Comparison of ENCODE assay signal across 25 mouse cellular contexts in genomic region chr2:180764986-180765385, GRCm38 (mm10). TPM values are rescaled to one million over a fixed set of nuclear protein-coding genes. Genes with fewer than 3 reads are reported as not detected.
DNase-seq lines count a peak whose midpoint lies in the region; ATAC-seq and TF ChIP-seq lines count a peak whose summit lies in the region.
"Had no signal": no experiment of that assay in that cellular context is flagged by ENCODE, and none has a peak within 500 bp of the region (broad histone marks: within the 10 kb centered on the region; RNA-seq: fewer than 3 reads in every experiment).

No protein-coding gene starts in this region.

- peak; percentile 21 for DNase-seq in cerebellum, adult 9-11 months
- DNase-seq in gastrocnemius, adult 8-10 months (ENCODE audit: low spot score in 2 of 2) = peak; percentile 32 to 44
- no peak for DNase-seq in gastrocnemius, postnatal 4 days (ENCODE audit: low spot score in 2 of 2)
- DNase-seq in brain, adult 2 months (ENCODE audit: low read depth, low spot score) = peak; percentile 17
- DNase-seq in hindbrain, postnatal 0 days (ENCODE audit: low spot score) = peak; percentile 65
- no peak for DNase-seq in yolk sac, embryonic 10.5 days (ENCODE audit: low spot score)
- DNase-seq in heart, adult 18-20 months = no peak
- DNase-seq: adrenal gland, adult 2 months; heart, postnatal 36 days; kidney, postnatal 4 days; lung, postnatal 10 days; right cerebral cortex, postnatal 14 days had no signal

- TF ChIP-seq CTCF in hindbrain, postnatal 0 days (IDR thresholded peaks at IDR 0.05; ENCODE audit: low read depth) = no peak

- H3K9ac ChIP-seq in hindbrain, postnatal 0 days (replicated peaks; ENCODE audit: low read length) = no peak overlapping the region
- H3K9ac ChIP-seq: embryonic facial prominence, embryonic 12.5 days; heart, embryonic 13.5 days; intestine, embryonic 15.5 days; limb, embryonic 15.5 days had no signal

- no peaks in the 10 kb centered on the region for H3K27me3 ChIP-seq in hindbrain, postnatal 0 days (ENCODE audit: insufficient read depth, low read length)
- H3K27me3 ChIP-seq: embryonic facial prominence, embryonic 12.5 days had no signal

- WGBS in hindbrain, postnatal 0 days = 45% methylated on average over 11 of the region's 11 CpGs

- no peaks in the 10 kb centered on the region for H3K36me3 ChIP-seq in hindbrain, postnatal 0 days (ENCODE audit: insufficient read depth, low read length)
- H3K36me3 ChIP-seq: embryonic facial prominence, embryonic 12.5 days; heart, embryonic 13.5 days; intestine, embryonic 15.5 days; limb, embryonic 15.5 days had no signal

- H3K4me2 ChIP-seq in hindbrain, postnatal 0 days (ENCODE audit: low read depth, low read length) = no peak overlapping the region
- H3K4me2 ChIP-seq: embryonic facial prominence, embryonic 12.5 days; heart, embryonic 13.5 days; intestine, embryonic 15.5 days; limb, embryonic 15.5 days had no signal

- H3K9me3 ChIP-seq in hindbrain, postnatal 0 days (ENCODE audit: low read length) = no peaks in the 10 kb centered on the region
- H3K9me3 ChIP-seq: embryonic facial prominence, embryonic 12.5 days; heart, embryonic 13.5 days; intestine, embryonic 15.5 days; limb, embryonic 15.5 days; megakaryocyte, embryonic 14.5 days had no signal

- no peaks in the 10 kb centered on the region for H3K4me1 ChIP-seq in hindbrain, postnatal 0 days (ENCODE audit: insufficient read depth, low read length)
- H3K4me1 ChIP-seq: embryonic facial prominence, embryonic 12.5 days; heart, embryonic 13.5 days; intestine, embryonic 15.5 days; limb, embryonic 15.5 days had no signal

- no peak overlapping the region for H3K4me3 ChIP-seq in hindbrain, postnatal 0 days (ENCODE audit: low read length)
- H3K4me3 ChIP-seq: embryonic facial prominence, embryonic 12.5 days; heart, embryonic 13.5 days; intestine, embryonic 15.5 days; limb, embryonic 15.5 days had no signal

- no peak overlapping the region for H3K27ac ChIP-seq in hindbrain, postnatal 0 days
- H3K27ac ChIP-seq: embryonic facial prominence, embryonic 12.5 days; heart, embryonic 13.5 days; intestine, embryonic 15.5 days; limb, embryonic 15.5 days; stomach, postnatal 0 days had no signal

- no peak for ATAC-seq in cerebellum, adult (ENCODE audit: insufficient number of reproducible peaks, low FRiP score, low TSS enrichment)
- 0 out of 2 replicates have a peak, but pooled peaks have one; percentile 45 for ATAC-seq in hindbrain, postnatal 0 days
- ATAC-seq: intestine, embryonic 15.5 days had no signal

RNA-seq across cellular contexts. Expression of gene Bhlhe23, which starts 11.7 kb away (rescaled TPM):
- not detected for total RNA-seq in gastrocnemius, adult 8-10 months (2022)
- not detected for total RNA-seq in gastrocnemius, postnatal 4 days (2021)
- 0.72 and 0.73 TPM in 2 replicates for total RNA-seq in hindbrain, postnatal 0 days (2014; rRNA removed)
- polyA plus RNA-seq in hindbrain, postnatal 0 days (2015; fragmentation: Nextera tagmentation; extraction: Ambion mirVana) = 0.23 and 0.49 TPM in 2 replicates
- not detected for total RNA-seq in heart, adult 18-20 months (2021)
- total RNA-seq: adrenal gland, adult 2 months; CH12.LX; common myeloid progenitor, adult 5-6 weeks; granulocyte monocyte progenitor cell, adult 5-6 weeks; heart, postnatal 36 days; left cerebral cortex, postnatal 14 days had no signal
- polyA plus RNA-seq: adrenal gland, adult 2 months; heart, embryonic 13.5 days; intestine, embryonic 15.5 days; kidney, embryonic 14.5 days; limb, embryonic 15.5 days; liver, embryonic 16.5 days; stomach, postnatal 0 days had no signal

RNA-seq across cellular contexts. Expression of gene Slc17a9, which starts 39.9 kb away (rescaled TPM):
- under 1 TPM in 1 of 4 experiments, not detected in 3; 0.25 TPM for total RNA-seq in gastrocnemius, adult 8-10 months (2022)
- under 1 TPM; 0.73 to 0.93 TPM for total RNA-seq in gastrocnemius, postnatal 4 days (2021)
- total RNA-seq in hindbrain, postnatal 0 days (2014; rRNA removed) = 0.32 and 0.68 TPM in 2 replicates
- 0.29 and 0.52 TPM in 2 replicates for polyA plus RNA-seq in hindbrain, postnatal 0 days (2015; fragmentation: Nextera tagmentation; extraction: Ambion mirVana)
- under 1 TPM; 0.10 to 0.54 TPM for total RNA-seq in heart, adult 18-20 months (2021)

RNA-seq across cellular contexts. Expression of gene Gid8, which starts 55.1 kb away (rescaled TPM):
- 10 to 100 TPM; 33.7 to 41.1 (median 34.8) TPM for total RNA-seq in gastrocnemius, adult 8-10 months (2022)
- total RNA-seq in gastrocnemius, postnatal 4 days (2021) = 10 to 100 TPM; 55.3 to 63.3 TPM
- 43.2 and 51.1 TPM in 2 replicates for total RNA-seq in hindbrain, postnatal 0 days (2014; rRNA removed)
- 45.5 TPM in 2 replicates for polyA plus RNA-seq in hindbrain, postnatal 0 days (2015; fragmentation: Nextera tagmentation; extraction: Ambion mirVana)
- 10 to 100 TPM; 55.8 to 59.5 TPM for total RNA-seq in heart, adult 18-20 months (2021)

RNA-seq across cellular contexts. Expression of gene Dido1, which starts 55.2 kb away (rescaled TPM):
- 10 to 100 TPM; 13.2 to 17.8 (median 14.6) TPM for total RNA-seq in gastrocnemius, adult 8-10 months (2022)
- total RNA-seq in gastrocnemius, postnatal 4 days (2021) = 10 to 100 TPM; 37.9 to 41.3 TPM
- total RNA-seq in hindbrain, postnatal 0 days (2014; rRNA removed) = 35.7 and 36.3 TPM in 2 replicates
- polyA plus RNA-seq in hindbrain, postnatal 0 days (2015; fragmentation: Nextera tagmentation; extraction: Ambion mirVana) = 21.7 and 22.8 TPM in 2 replicates
- 10 to 100 TPM; 25.8 to 29.9 TPM for total RNA-seq in heart, adult 18-20 months (2021)

Comparison
In these comparisons a context has a peak if more than half of its experiments do, and no peak if none do; other contexts are left out.
1. DNase-seq: peak in cerebellum, adult 9-11 months (single experiment), gastrocnemius, adult 8-10 months (2 of 2), brain, adult 2 months (single experiment) and hindbrain, postnatal 0 days (single experiment); none in gastrocnemius, postnatal 4 days (0 of 2), yolk sac, embryonic 10.5 days (single experiment) and heart, adult 18-20 months (0 of 2).